Mouse (Mus musculus) liver, adult (tissue): ENCODE data around the gene Txn1.

ENCODE experiments used
- GATA4 ChIP-seq: IDR thresholded peaks from 2 replicates; pipeline ENCODE4 v1.6.1; 2014; ENCODE audit warnings: mild to moderate bottlenecking, low read length; ENCODE audit not compliant: insufficient replicate concordance

Gene Txn1

GRCm38 (mm10) chr4:57956029-57956960 lies at the start of gene Txn1:
TSS of gene Txn1 (minus strand) at chr4:57956411.
- TF ChIP-seq GATA4, result no peak

- TF ChIP-seq GATA4, result no peak
These were observed 47.3 kb upstream of the Txn1 start for GRCm38 (mm10) chr4:58003501-58003900.

- no peak for TF ChIP-seq GATA4
These were observed 35.2 kb upstream of the Txn1 start for GRCm38 (mm10) chr4:57991425-57991824.

GRCm38 (mm10) chr4:57974400-57975117 lies 18.3 kb upstream of the Txn1 start:
- TF ChIP-seq GATA4, result no peak

- no peak for TF ChIP-seq GATA4
These were observed 17.5 kb upstream of the Txn1 start for GRCm38 (mm10) chr4:57973592-57974268.

- TF ChIP-seq GATA4, result no peak
These were observed 14.1 kb upstream of the Txn1 start for GRCm38 (mm10) chr4:57970285-57970684.

GRCm38 (mm10) chr4:57967195-57967594 lies 11.0 kb upstream of the Txn1 start:
- no peak for TF ChIP-seq GATA4

GRCm38 (mm10) chr4:57965516-57965915 lies 9.3 kb upstream of the Txn1 start:
- TF ChIP-seq GATA4, result no peak

GRCm38 (mm10) chr4:57964143-57964542 lies 7.9 kb upstream of the Txn1 start:
- no peak for TF ChIP-seq GATA4

GRCm38 (mm10) chr4:57959056-57959455 lies 2.8 kb upstream of the Txn1 start:
- TF ChIP-seq GATA4, result no peak

- no peak for TF ChIP-seq GATA4
These were observed 1.9 kb upstream of the Txn1 start for GRCm38 (mm10) chr4:57958098-57958497.

GRCm38 (mm10) chr4:57957200-57958085 lies 1.2 kb upstream of the Txn1 start:
- TF ChIP-seq GATA4, result no peak

GRCm38 (mm10) chr4:57955544-57955958 lies 660 bp downstream of the Txn1 start:
- no peak for TF ChIP-seq GATA4

- no peak for TF ChIP-seq GATA4
These were observed 1.2 kb downstream of the Txn1 start for GRCm38 (mm10) chr4:57954991-57955390.

- TF ChIP-seq GATA4, result no peak
These were observed 1.6 kb downstream of the Txn1 start for GRCm38 (mm10) chr4:57954580-57954979.

- no peak for TF ChIP-seq GATA4
These were observed 2.4 kb downstream of the Txn1 start for GRCm38 (mm10) chr4:57953796-57954195.
